Mouse (Mus musculus) right cerebral cortex, adult 2 months (tissue): ENCODE data around the gene Dcxr.
"Not testable (repeated sequence)": the region's sequence is repeated elsewhere in the genome, so short reads cannot be mapped to it uniquely, and the experiment has no call there.

Source experiments
- DNase-seq, 2 experiments: peaks; one replicate each; pipeline ENCODE4 v3.0.0; 2021 to 2022; ENCODE audit warnings: low spot score in 2 of 2

Gene Dcxr

DNA sequence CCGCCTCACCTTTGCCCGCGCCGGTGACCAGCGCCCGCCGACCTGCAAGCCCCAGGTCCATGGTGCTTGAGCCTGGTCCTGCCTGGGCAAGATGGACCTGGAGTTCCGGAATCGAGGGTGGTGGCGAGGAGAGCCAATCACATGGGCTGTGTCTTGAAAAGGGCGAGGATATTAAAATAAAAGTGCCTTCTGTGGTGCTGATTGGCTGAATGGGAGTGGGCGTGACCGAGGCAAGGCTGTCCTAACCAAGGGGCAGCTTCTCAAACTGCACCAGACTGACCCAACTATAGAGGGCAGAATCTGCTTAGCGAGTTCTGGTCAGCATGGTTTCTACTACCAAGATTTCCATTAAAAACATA is at the start of gene Dcxr:
Gene Dcxr, minus strand, starts transcription at position 113 of the 359 bp plus-strand sequence.
- peak; percentile 66 to 67 for DNase-seq

DNA sequence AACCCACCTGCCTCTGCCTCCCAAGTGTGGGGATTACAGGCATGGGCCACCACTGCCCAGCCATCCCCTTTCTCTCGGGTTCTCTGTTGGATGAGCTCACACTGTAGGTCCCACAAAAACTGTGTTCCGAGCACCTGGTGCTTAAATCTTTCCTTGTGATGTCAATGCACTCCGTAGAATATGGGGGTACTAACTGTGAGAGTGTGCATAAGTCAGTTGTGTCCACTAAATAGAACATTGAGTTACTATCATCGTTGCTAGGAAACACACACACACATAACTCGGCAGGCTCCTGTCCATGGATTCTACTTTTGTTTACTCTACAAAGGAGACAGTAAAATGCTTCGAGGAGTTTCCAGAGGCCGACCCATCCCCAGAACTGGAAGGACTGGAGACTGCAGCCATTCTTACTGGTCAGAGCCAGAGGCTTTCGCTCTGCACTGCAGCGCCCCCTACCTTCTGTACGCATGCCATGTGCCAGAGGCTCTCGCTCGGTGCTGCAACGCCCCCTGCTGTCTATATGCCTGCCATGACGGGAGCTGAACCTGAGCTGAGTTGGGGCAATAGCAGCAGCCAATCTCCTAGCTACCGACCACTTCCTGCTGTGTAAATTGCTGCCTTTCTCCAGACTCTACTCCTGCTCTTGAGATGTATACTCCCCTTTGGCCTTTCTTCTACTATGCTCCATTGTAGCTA is 48.8 kb upstream of the Dcxr start:
- DNase-seq, result peak; percentile 94 to 98

DNA sequence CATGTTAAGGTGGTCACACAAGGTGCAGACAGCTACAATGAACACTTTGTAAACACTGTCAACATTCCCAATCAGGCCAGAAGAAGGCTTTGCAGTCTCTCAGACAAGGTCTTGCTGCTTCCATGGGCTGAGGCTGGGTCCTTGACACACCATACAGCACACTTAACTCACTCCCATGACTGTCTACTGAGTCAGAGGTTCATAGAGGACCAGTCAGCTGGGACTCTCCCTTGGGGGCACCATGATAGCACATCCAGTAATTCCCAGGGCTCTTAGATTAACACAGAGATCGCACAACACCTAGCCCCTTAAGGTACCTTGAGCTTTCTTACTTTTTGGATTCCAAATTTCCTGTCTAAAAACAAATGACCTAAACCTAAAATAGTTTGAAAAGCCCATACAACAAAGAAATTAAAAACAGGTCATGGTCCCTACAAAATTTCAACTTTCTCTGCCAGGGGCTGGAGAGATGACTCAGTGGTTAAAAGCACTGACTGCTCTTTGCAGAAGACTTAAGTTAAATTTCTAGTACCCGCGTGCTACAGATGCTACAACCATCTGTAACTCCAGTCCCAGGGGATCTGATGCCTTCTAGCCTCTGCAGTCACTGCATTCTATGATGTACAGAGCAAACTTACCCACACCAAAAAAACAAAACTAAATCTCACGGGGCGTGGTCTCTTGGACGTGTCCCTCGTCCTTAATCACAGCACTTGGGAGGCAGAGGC is 46.5 kb upstream of the Dcxr start:
- DNase-seq, result no peak

DNA sequence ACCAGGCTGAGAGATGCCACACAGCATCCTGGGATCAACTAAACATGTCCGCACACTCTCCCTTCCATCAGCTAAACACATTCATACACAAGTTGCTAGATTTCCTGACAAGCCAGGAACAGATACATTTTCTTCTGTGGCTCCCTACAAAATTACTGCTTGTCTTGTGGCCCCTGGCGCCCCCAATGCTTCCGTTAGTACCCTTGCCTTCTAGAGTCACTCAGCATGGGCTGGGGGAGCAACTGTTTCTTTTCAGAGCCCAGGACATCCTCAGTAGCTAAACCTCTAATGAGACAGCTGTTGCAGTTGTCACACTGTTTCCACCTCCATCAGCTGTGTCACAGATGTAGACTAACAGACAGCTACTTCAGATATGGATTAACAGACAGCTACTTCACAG is 45.7 kb upstream of the Dcxr start:
- no peak for DNase-seq

DNA sequence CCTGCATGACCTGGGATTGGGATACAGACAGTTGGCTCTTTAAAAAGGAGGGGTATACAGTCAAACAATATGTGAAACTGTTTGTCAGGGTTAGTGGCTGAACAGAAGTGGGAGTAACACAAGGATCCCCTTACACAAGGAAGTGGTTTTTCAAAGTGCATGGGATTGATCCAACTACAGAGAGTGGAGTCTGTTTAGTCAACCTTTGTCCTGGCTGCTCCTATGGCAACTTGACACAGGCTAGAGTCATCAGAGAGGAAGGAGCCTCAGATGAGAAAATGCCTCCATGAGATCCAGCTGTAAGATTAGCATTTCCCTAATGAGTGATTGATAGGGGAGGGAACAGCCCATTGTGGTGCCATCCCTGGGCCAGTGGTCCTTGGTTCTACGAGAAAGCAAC is 41.1 kb upstream of the Dcxr start:
- no peak for DNase-seq

DNA sequence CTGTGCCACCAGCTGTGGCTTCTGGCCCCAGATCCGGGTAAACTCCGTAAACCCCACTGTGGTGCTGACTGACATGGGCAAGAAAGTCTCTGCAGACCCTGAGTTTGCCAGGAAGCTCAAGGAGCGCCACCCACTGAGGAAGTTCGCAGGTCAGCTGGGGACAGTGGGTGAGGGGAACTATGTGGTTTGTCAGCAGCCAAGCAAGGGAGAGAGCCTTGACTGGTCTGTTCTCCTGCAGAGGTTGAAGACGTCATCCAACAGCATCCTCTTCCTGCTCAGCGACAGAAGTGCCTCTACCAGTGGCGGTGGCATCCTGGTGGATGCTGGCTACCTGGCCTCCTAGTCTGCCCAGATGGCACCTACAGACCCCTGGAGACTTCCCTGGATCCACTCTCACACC is 39.9 kb upstream of the Dcxr start:
- DNase-seq, result not testable (repeated sequence)

DNA sequence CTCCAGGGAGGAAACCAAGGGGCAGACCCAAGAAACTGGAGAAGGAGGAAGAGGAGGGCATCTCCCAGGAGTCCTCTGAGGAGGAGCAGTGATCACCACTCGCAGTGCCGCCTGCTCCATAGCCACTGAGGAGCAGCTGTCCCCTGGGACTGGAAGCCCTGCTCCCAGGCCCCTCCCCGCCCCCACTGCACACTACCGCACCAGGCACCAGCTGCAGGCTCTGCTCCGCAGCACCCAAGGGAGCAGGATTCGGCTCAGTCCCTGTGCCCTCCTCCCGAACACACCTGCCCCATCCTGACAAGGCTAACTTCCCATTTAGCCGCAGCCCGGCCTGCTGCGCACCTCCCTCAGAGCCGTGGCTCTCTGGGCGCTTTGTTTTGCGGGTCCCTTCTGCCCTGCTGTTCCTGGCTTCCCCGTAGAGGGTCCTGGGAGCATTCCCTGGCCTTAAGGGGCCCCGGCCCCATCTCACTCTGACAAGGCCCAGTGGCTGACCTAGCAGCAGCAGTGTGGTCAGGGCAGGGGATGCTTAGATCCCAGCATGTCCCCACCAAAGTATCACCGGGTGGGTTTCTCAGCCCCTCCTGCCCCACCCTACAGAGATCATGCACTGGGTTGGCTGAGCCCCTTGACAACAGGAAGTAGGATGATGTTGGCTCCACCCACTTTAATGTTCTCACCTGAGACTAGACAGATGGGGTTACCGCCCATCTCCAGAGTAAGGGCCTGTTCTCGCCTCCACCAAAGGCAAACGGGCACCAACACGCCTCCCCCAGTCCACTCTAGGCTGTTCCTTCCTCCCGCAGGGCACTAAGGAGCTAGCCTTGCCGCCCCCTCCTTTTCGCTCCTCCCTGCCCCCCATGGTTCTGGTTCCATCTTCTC is 36.3 kb upstream of the Dcxr start:
- DNase-seq, result not testable (repeated sequence)

DNA sequence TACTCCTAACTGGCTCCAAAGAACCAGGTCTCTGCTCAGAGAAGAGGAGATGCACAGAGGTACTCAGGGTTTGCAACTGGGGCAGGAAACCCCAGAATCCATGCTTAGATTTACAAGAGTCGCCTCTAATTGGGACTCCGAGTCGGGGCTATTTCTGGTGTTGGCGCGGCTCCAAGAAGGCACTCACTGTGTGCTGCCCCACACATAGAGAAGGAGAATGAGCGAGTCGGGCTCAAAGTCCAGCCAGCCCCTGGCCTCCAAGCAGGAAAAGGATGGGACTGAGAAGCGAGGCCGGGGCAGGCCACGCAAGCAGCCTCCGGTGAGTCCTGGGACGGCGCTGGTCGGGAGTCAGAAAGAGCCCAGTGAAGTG is 35.6 kb upstream of the Dcxr start, which contains the start of gene Hmga1b:
Gene Hmga1b, plus strand, starts transcription at position 123 of the 370 bp plus-strand sequence.
- not testable (repeated sequence) for DNase-seq

DNA sequence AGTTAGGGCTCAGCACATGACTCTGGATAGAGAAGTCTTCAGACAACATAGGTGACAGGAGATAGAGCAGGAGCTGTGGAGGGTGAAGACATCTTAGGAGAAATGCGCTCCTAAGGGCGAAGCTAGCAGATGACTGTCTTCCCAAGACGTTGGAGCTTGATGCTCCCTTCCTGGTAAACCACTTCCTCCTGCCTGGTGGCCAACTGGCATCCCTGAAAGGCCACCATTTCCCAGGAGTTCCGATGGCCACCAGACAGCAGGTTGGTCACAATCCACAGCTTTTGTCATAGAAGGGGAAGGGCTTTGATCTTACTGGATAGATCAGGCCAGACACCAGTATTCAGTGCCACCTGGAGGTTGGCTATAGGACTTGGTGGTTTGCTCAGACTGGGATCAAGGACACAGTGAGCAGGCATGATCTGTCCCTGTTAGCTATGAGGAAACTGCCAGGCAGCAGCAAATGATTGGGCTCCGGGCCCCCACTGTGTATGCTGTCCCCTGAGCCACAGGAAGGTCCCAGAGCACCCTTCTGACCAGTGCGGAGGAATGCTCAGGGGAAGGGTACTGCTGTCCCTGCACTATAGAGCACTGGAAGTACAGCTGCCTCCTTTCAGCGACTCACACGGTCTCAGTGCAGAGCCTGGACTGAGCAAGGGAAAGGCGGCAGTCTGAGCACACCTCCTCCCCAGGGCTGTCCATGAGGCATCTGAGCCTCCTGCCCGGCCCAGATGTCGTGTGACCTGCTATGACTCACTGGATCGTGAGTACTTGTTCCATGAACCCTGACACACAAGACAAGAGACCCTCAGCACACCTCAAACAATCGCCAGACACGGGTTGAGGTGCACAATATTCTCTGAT is 35.0 kb upstream of the Dcxr start:
- no peak for DNase-seq

DNA sequence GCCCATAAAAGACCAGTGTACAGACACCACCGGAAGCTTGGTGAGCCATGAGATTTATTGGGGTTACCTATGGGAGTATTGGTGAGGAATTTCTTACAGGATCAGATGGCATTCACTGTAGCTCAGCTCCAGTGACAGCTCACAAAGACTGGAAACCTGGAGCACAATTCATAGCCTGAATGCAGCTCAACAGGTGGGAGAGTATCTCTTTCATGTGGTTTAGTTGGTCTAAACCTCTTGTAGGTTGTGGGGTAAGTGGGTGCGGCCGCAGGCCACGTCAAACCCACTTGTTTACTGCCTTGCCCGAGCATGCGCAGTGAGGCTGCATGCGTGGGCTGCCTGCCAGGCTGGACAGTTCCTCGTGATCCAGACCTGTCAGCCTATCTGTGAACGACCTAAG is 33.2 kb upstream of the Dcxr start:
- DNase-seq, result no peak

DNA sequence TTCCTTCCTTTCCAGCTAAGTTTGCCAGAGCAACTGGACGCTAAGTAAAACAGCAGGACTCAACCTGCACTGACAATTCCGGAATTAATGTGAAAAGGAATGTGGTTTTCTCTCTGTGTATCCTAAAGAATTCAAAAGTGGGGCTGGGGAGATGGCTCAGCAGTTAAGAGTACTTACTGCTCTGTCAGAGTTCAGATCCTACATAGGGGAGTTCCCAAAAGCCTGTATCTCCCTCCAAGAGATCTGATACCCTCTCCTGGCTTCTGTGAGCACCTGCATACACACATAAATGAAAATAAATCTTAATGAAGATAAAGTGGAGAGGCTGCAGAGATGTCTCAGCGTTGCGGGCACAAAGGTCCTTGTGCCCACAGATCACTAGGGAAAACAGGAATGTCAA is 24.5 kb upstream of the Dcxr start:
- DNase-seq, result no peak

DNA sequence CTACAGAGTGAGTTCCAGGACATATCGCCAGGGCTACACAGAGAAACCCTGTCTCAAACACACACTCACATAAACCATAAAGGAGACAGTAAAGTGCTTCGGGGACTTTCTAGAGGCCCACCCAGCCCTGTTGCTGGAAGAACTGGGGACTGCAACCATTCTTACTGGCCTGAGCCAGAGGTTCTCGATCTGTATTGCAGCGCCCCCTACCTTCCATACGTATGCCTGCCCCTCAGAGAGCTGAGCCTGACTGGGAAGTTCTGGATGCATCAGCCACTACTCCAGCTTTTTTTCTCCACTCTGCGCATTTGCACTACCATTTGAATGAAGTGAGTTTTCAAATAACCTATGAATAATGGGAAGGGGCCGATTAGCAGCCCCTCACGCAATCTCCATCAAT is 22.3 kb upstream of the Dcxr start:
- no peak for DNase-seq

DNA sequence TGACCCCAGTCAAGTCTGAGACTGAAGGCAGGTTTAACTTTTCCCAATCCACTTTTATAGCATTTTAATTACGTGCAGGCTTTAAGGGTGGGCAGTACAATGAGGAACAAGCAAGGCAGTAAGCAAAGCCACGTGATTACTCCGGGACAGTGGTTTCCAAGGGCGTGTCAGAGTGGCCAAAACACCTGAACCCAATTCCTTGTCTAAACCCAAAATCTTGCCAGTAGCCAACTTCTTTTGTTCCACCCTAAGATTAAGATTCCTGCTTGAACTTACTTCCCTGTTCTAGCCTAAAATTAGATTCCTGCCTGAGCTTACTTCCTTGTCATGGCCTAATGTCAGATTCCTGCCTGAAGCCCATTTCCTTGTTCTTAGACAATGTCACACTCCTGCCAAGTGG is 20.9 kb upstream of the Dcxr start:
- DNase-seq, result no peak

DNA sequence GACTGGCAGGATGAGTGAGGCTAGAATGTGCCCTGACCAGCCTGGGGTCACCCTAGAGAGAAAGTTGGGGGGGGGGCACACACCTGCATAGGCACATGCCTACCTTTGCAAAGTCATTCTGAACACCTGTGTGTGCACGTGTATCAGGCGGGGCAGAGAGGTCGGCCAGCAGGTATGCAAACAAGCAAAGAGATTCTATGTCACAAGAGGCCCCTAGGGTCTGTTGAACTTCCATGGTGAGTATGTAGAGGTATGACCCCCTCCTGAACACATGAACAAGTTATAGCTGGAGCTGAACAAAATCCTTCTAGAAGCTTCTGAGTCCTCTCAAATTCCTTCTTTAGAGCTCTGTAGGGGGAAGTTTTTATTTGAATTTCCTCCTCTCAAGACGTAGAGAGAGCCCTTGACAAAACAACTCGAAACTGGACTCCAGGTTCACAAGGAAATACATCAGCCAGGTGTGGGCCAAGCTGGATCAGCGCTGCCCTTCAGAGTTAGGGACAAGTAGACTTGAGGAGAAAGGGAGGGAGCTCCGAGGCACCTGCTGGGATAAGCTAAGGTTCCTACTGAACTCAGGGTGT is 17.1 kb upstream of the Dcxr start:
- DNase-seq, result no peak

DNA sequence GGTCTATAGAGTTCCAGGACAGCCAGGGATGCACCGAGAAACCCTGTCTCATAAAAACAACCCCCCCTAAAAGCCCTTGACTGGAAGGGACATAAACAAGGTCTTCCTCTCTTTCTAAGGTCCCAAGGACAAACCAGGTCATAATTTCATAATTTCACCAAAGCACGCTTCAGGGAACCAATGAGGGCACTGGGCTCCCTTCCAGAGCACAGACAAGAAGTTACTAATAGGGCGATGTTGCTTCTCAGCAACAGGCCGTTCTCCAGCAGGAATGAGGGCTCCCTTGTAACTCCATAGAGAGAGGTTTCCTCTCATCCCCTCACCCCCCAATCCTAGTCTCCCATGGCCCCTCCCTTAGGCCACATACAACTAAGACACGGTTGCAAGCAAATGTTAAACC is 13.9 kb upstream of the Dcxr start:
- DNase-seq, result no peak

DNA sequence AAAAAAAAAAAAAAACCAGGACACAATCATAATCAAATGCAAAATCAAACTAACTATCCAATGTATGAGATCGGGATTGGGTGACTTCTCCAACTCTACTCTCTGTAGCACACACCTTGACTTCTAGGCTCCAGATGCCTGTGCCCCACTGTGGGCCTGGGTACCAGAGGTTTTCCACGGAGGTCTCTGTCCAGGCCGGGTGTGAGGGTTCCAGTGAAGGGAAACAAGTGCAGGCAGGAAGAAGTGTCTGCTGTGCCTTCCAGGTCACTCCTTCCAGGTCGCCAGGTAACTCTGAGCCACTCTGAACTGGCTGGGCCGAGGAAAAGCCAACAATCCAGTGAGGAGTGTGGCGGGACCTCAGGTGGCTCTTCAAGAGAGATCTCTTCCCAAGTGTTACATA is 9.3 kb upstream of the Dcxr start:
- DNase-seq, result no peak

DNA sequence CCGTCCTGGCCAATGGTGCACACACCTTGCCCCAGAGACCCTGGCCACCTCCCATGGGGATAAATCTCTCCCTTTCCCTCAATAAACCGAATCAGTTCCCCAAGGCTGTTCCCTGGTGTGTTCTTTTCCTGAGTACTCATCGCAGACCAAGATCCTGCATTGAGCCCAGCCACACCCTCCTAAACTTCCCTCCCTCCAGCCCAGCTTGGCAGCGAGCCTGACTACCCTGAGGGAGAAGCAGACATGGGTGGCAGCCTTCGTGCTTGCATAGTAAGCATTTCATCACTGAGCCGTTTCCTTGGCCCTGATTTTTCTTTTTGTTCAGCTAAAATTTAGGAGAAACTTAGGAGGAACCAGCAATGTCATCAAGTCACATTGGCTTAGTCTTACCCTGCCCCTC is 6.4 kb upstream of the Dcxr start:
- DNase-seq, result no peak

DNA sequence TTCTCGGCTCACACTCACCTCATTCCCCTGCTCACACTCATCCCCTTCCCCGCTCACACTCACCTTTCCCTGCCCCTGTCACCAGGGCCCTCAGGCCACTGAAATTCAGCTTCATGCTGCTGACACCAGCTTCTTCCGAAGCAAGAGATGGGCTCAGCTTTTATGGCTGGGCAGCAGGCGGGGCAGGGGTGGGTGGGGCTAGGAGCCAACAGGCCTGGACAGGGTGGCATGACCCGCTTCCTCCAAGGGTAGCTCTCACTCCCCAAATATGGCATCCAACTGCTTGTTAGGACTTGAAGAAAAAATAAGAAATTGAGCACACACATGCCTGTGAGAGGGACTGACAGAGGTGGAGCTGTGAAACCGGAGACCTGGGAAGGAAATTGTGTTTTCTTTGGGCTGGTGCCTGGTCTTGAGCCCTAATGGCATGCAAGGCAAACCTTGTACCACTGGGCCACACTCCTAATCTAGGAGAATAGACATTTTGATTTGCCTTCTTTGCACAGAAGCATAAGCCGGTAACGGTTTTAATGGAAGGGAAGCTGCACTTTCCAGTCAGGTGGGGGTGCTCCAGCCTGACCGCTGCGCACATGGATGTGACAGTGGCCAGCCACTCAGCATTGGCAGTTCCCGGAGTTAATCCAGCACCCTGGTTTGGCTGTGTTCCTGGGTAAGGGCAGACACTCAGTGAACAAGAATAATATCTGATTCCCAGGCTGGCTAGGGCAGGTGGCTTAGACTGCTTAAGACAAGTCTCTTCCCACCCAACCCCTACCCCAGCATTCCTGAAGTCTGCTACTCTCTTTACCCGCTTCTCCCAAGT is 5.0 kb upstream of the Dcxr start, which contains the start of gene Cbr2:
Gene Cbr2, minus strand, starts transcription at position 257 of the 823 bp plus-strand sequence.
- no peak for DNase-seq

DNA sequence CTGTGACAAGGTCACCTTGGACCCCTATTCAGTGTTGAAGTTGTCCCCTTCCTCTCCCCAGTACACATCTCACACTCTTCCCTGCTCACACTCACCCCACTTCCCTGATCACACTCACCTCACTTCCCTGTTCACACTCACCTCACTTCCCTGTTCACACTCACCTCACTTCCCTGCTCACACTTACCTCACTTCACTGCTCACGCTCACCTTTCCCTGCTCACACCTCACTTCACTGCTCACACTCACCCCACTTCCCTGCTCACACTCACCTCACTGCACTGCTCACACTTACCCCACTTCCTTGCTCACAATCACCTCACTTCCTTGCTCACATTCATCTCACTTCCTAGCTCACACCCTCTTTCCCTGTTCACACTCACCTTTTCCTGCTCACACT is 4.3 kb upstream of the Dcxr start:
- no peak for DNase-seq

DNA sequence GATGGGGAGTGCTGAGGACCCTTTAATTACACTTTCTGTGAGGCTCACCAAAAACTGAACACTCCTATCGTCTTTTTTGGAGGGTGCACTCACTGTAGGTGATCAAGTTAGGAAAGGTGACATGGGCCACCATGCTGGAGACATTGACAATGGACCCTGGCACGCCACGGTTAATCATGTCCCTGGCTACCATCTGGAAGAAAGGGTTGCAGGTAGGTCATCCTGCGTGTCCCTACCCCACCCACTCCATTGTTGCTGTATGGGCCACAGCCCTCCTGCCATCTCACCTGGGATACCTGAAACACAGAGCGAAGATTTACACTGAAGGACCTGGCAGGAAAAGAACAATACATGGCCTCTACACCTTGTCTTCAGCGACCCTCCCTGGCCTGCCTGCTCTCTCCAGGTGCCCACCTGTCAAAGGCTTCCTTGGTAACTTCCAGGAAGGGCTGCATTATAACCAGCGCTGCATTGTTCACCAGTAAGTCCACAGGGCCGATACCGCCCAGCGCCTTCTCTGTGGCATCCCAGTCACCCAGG is 3.3 kb upstream of the Dcxr start:
- DNase-seq, result no peak
